8 mouse cellular contexts compared by ENCODE assay signal in genomic region chr7:127480321-127480720, GRCm38 (mm10). TPM values are rescaled to one million over a fixed set of nuclear protein-coding genes. Genes with fewer than 3 reads are reported as not detected.
A peak's percentile ranks its signal among the peaks of the same experiment; 100 is the strongest.
DNase-seq lines count a peak whose midpoint lies in the region; ATAC-seq and TF ChIP-seq lines count a peak whose summit lies in the region.

No protein-coding gene starts in this region.

- no peaks in the 10 kb centered on the region for H3K9me3 ChIP-seq in neural tube, embryonic 11.5 days (ENCODE audit: control insufficient read depth, low read length)
- H3K9me3 ChIP-seq in liver, embryonic 14.5 days (ENCODE audit: control insufficient read depth, low read length) = no peaks in the 10 kb centered on the region

- H3K27me3 ChIP-seq in neural tube, embryonic 11.5 days (ENCODE audit: control insufficient read depth, insufficient read depth, low read length) = no peaks in the 10 kb centered on the region
- H3K27me3 ChIP-seq in liver, embryonic 14.5 days (ENCODE audit: control insufficient read depth, insufficient read depth, low read length) = no peaks in the 10 kb centered on the region
- H3K27me3 ChIP-seq in small intestine, adult 2 months (ENCODE audit: control insufficient read depth, insufficient read depth, low read length) = no peaks in the 10 kb centered on the region

- no peak for TF ChIP-seq EP300 in liver, embryonic 14.5 days (IDR thresholded peaks at IDR 0.05; ENCODE audit: low read depth)

- ATAC-seq in neural tube, embryonic 11.5 days (ENCODE audit: insufficient read depth, low FRiP score, low TSS enrichment) = no peak
- peak; percentile 24 for ATAC-seq in granulocyte monocyte progenitor cell, adult 5-6 weeks (replicated peaks; ENCODE audit: poor library complexity, severe bottlenecking)
- ATAC-seq in liver, embryonic 14.5 days (ENCODE audit: insufficient read depth) = no peak
- no peak for ATAC-seq in inflammation-experienced regulatory T-cells, adult 6 months

- no peak for DNase-seq in neural tube, embryonic 11.5 days (ENCODE audit: low spot score)
- no peak for DNase-seq in neural tube, embryonic 10.5 days (ENCODE audit: extremely low spot score, low spot score)
- peak in 1 of 3 experiments; percentile 41 for DNase-seq in liver, embryonic 14.5 days (ENCODE audit: low read depth in 3 of 3, low spot score in 3 of 3)
- DNase-seq in urinary bladder, postnatal 36 days (ENCODE audit: low spot score in 2 of 2) = no peak
- no peak for DNase-seq in cerebellum, postnatal 14 days

- peak overlapping the region; percentile 96 for H3K4me2 ChIP-seq in neural tube, embryonic 11.5 days (ENCODE audit: low read depth)
- peak overlapping the region; percentile 91 for H3K4me2 ChIP-seq in liver, embryonic 14.5 days (ENCODE audit: low read depth)

- TF ChIP-seq POLR2A in small intestine, adult 2 months (IDR thresholded peaks at IDR 0.05; ENCODE audit: low read depth, low read length) = no peak

- peaks cover 9% of the 10 kb centered on the region for H3K4me1 ChIP-seq in neural tube, embryonic 11.5 days (ENCODE audit: control insufficient read depth, insufficient read depth, low read length)
- H3K4me1 ChIP-seq in liver, embryonic 14.5 days (replicated peaks; ENCODE audit: control insufficient read depth in 2 of 2, insufficient read depth in 2 of 2, low read length in 1 of 2) = peaks cover 23 to 25% of the 10 kb centered on the region in 2 experiments
- H3K4me1 ChIP-seq in small intestine, adult 2 months (ENCODE audit: control insufficient read depth, insufficient read depth, insufficient read length, low read length) = peaks cover 5% of the 10 kb centered on the region

- 82% methylated on average over 2 of the region's 2 CpGs for WGBS in neural tube, embryonic 11.5 days
- WGBS in liver, embryonic 14.5 days (ENCODE audit: insufficient replicate concordance) = 24% methylated on average over 2 of the region's 2 CpGs
- 54% methylated on average over 2 of the region's 2 CpGs for whole genome bisulfite sequencing in small intestine, adult 2 months

- peak overlapping the region; percentile 93 for H3K9ac ChIP-seq in neural tube, embryonic 11.5 days (ENCODE audit: low read length)
- peak overlapping the region; percentile 99 for H3K9ac ChIP-seq in liver, embryonic 14.5 days (replicated peaks)

- H3K4me3 ChIP-seq in neural tube, embryonic 11.5 days (ENCODE audit: low read depth, low read length) = peak overlapping the region; percentile 86
- H3K4me3 ChIP-seq in liver, embryonic 14.5 days (ENCODE audit: insufficient read depth in 1 of 2, low read depth in 2 of 2, low read length in 2 of 2) = peak overlapping the region; percentile 97 to 100
- peak overlapping the region; percentile 98; the same call in 1 of the 2 replicates for H3K4me3 ChIP-seq in small intestine, adult 2 months (ENCODE audit: low read depth, low read length)

- TF ChIP-seq CTCF in liver, embryonic 14.5 days (IDR thresholded peaks at IDR 0.05; ENCODE audit: low read depth) = no peak
- TF ChIP-seq CTCF in small intestine, adult 2 months (IDR thresholded peaks at IDR 0.05; ENCODE audit: extremely low read depth, insufficient read length, insufficient replicate concordance, low read depth, low read length) = no peak

- H3K27ac ChIP-seq in neural tube, embryonic 11.5 days (ENCODE audit: low read depth, low read length) = no peak overlapping the region
- H3K27ac ChIP-seq in liver, embryonic 14.5 days = peak overlapping the region; percentile 46
- no peak overlapping the region; the same call in 1 of the 2 replicates for H3K27ac ChIP-seq in small intestine, adult 2 months (ENCODE audit: insufficient read depth, low read depth, low read length)

- peaks cover 18% of the 10 kb centered on the region for H3K36me3 ChIP-seq in neural tube, embryonic 11.5 days (ENCODE audit: control insufficient read depth, insufficient read depth, low read length)
- H3K36me3 ChIP-seq in liver, embryonic 14.5 days (replicated peaks; ENCODE audit: control insufficient read depth, insufficient read depth, low read depth) = peaks cover 39% of the 10 kb centered on the region
- peaks cover 48% of the 10 kb centered on the region for H3K36me3 ChIP-seq in small intestine, adult 2 months (ENCODE audit: control insufficient read depth, insufficient read depth, low read length)

RNA-seq across cellular contexts. Expression of gene Fbrs, which starts 1.3 kb away (rescaled TPM):
- 15.4 and 17.1 TPM in 2 replicates for polyA plus RNA-seq in neural tube, embryonic 11.5 days (2014; fragmentation: Nextera tagmentation; extraction: Ambion mirVana)
- total RNA-seq in granulocyte monocyte progenitor cell, adult 5-6 weeks (2014; fragmentation: Nextera tagmentation) = 87.1 and 132 TPM in 2 replicates
- 21.9 and 28.5 TPM in 2 replicates for total RNA-seq in granulocyte monocyte progenitor cell, adult 5-6 weeks (2017)
- polyA plus RNA-seq in liver, embryonic 14.5 days (2012; rRNA removed) = 7.3 and 9.8 TPM in 2 replicates
- polyA plus RNA-seq in liver, embryonic 14.5 days (2014; fragmentation: Nextera tagmentation; extraction: Ambion mirVana) = 4.2 and 4.7 TPM in 2 replicates
- 26.4 and 41.8 TPM in 2 replicates for polyA plus RNA-seq in small intestine, adult 2 months (2012; rRNA removed)
- polyA plus RNA-seq in inflammation-experienced regulatory T-cells, adult 6 months (2017; shearing (Covaris generic)) = 10 to 100 TPM; 17.7 to 30.0 (median 19.5) TPM

RNA-seq across cellular contexts. Expression of gene Prr14, which starts 20.9 kb away (rescaled TPM):
- 55.5 and 71.8 TPM in 2 replicates for polyA plus RNA-seq in neural tube, embryonic 11.5 days (2014; fragmentation: Nextera tagmentation; extraction: Ambion mirVana)
- total RNA-seq in granulocyte monocyte progenitor cell, adult 5-6 weeks (2014; fragmentation: Nextera tagmentation) = 96.7 and 115 TPM in 2 replicates
- total RNA-seq in granulocyte monocyte progenitor cell, adult 5-6 weeks (2017) = 23.8 and 29.0 TPM in 2 replicates
- 21.2 and 22.9 TPM in 2 replicates for polyA plus RNA-seq in liver, embryonic 14.5 days (2012; rRNA removed)
- polyA plus RNA-seq in liver, embryonic 14.5 days (2014; fragmentation: Nextera tagmentation; extraction: Ambion mirVana) = 20.3 and 23.2 TPM in 2 replicates
- 30.3 and 81.2 TPM in 2 replicates for polyA plus RNA-seq in small intestine, adult 2 months (2012; rRNA removed)
- polyA plus RNA-seq in inflammation-experienced regulatory T-cells, adult 6 months (2017; shearing (Covaris generic)) = 100 to 1,000 TPM; 151 to 194 (median 184) TPM

RNA-seq across cellular contexts. Expression of gene Zfp689, which starts 31.4 kb away (rescaled TPM):
- polyA plus RNA-seq in neural tube, embryonic 11.5 days (2014; fragmentation: Nextera tagmentation; extraction: Ambion mirVana) = 11.7 and 16.4 TPM in 2 replicates
- total RNA-seq in granulocyte monocyte progenitor cell, adult 5-6 weeks (2014; fragmentation: Nextera tagmentation) = 0.70 and 3.9 TPM in 2 replicates
- total RNA-seq in granulocyte monocyte progenitor cell, adult 5-6 weeks (2017) = 2.7 and 3.6 TPM in 2 replicates
- 1.8 and 2.1 TPM in 2 replicates for polyA plus RNA-seq in liver, embryonic 14.5 days (2012; rRNA removed)
- 1.3 and 1.4 TPM in 2 replicates for polyA plus RNA-seq in liver, embryonic 14.5 days (2014; fragmentation: Nextera tagmentation; extraction: Ambion mirVana)
- 2.0 and 2.9 TPM in 2 replicates for polyA plus RNA-seq in small intestine, adult 2 months (2012; rRNA removed)
- polyA plus RNA-seq in inflammation-experienced regulatory T-cells, adult 6 months (2017; shearing (Covaris generic)) = 1 to 10 TPM; 4.3 to 5.0 (median 4.7) TPM

RNA-seq across cellular contexts. Expression of gene Srcap, which starts 31.5 kb away (rescaled TPM):
- 58.3 and 66.0 TPM in 2 replicates for polyA plus RNA-seq in neural tube, embryonic 11.5 days (2014; fragmentation: Nextera tagmentation; extraction: Ambion mirVana)
- 139 and 145 TPM in 2 replicates for total RNA-seq in granulocyte monocyte progenitor cell, adult 5-6 weeks (2014; fragmentation: Nextera tagmentation)
- total RNA-seq in granulocyte monocyte progenitor cell, adult 5-6 weeks (2017) = 20.9 and 22.9 TPM in 2 replicates
- polyA plus RNA-seq in liver, embryonic 14.5 days (2012; rRNA removed) = 3.7 TPM in 2 replicates
- 10.3 and 14.7 TPM in 2 replicates for polyA plus RNA-seq in liver, embryonic 14.5 days (2014; fragmentation: Nextera tagmentation; extraction: Ambion mirVana)
- polyA plus RNA-seq in small intestine, adult 2 months (2012; rRNA removed) = 22.6 and 52.6 TPM in 2 replicates
- polyA plus RNA-seq in inflammation-experienced regulatory T-cells, adult 6 months (2017; shearing (Covaris generic)) = 10 to 100 TPM in 1 of 3 experiments, 1 to 10 TPM in 2; 6.2 to 19.0 (median 9.0) TPM

RNA-seq across cellular contexts. Expression of gene Gm42715, which starts 39.1 kb away (rescaled TPM):
- 18.4 TPM in 2 replicates for polyA plus RNA-seq in neural tube, embryonic 11.5 days (2014; fragmentation: Nextera tagmentation; extraction: Ambion mirVana)
- total RNA-seq in granulocyte monocyte progenitor cell, adult 5-6 weeks (2014; fragmentation: Nextera tagmentation) = 25.2 and 31.5 TPM in 2 replicates
- total RNA-seq in granulocyte monocyte progenitor cell, adult 5-6 weeks (2017) = 5.7 and 6.4 TPM in 2 replicates
- polyA plus RNA-seq in liver, embryonic 14.5 days (2012; rRNA removed) = 5.2 and 6.0 TPM in 2 replicates
- polyA plus RNA-seq in liver, embryonic 14.5 days (2014; fragmentation: Nextera tagmentation; extraction: Ambion mirVana) = 4.7 and 5.2 TPM in 2 replicates
- polyA plus RNA-seq in small intestine, adult 2 months (2012; rRNA removed) = 5.4 and 9.5 TPM in 2 replicates
- 10 to 100 TPM; 22.6 to 29.7 (median 25.3) TPM for polyA plus RNA-seq in inflammation-experienced regulatory T-cells, adult 6 months (2017; shearing (Covaris generic))
